Mouse (Mus musculus): ENCODE data around the gene Hp1bp3. TPM values are rescaled to one million over a fixed set of nuclear protein-coding genes. Genes with fewer than 3 reads are reported as not detected.

The Hp1bp3 gene
- polyA plus RNA-seq (2015; fragmentation: Illumina TruSeq; extraction: RNeasy Lipid Tissue Mini Kit (QIAGEN cat#74804); ENCODE audit: insufficient read depth, low read depth, low replicate concordance): 32.4 TPM

GRCm38 (mm10) chr4:138216200-138216890 lies at the start of gene Hp1bp3:
Gene Hp1bp3 (plus strand): TSS chr4:138216296.

GRCm38 (mm10) chr4:138250088-138250960 lies 34.2 kb downstream of the Hp1bp3 start, which contains the start of the genes Sh2d5 and Kif17:
Gene Sh2d5 (plus strand): TSS chr4:138250403.
Gene Kif17 (plus strand): TSS chr4:138250435.

Other genes with a start within 250 kb of the Hp1bp3 start
- gene Eif4g3, start 223.3 kb upstream of the Hp1bp3 start, polyA plus RNA-seq (2015; fragmentation: Illumina TruSeq; extraction: RNeasy Lipid Tissue Mini Kit (QIAGEN cat#74804); ENCODE audit: insufficient read depth, low read depth, low replicate concordance): 17.8 TPM
- 0.52 TPM for gene Sh2d5, start 34.1 kb downstream of the Hp1bp3 start, polyA plus RNA-seq (2015; fragmentation: Illumina TruSeq; extraction: RNeasy Lipid Tissue Mini Kit (QIAGEN cat#74804); ENCODE audit: insufficient read depth, low read depth, low replicate concordance)
- gene Kif17, start 34.1 kb downstream of the Hp1bp3 start, polyA plus RNA-seq (2015; fragmentation: Illumina TruSeq; extraction: RNeasy Lipid Tissue Mini Kit (QIAGEN cat#74804); ENCODE audit: insufficient read depth, low read depth, low replicate concordance): not detected
- 51.1 TPM for gene Ddost, start 88.4 kb downstream of the Hp1bp3 start, polyA plus RNA-seq (2015; fragmentation: Illumina TruSeq; extraction: RNeasy Lipid Tissue Mini Kit (QIAGEN cat#74804); ENCODE audit: insufficient read depth, low read depth, low replicate concordance)
- 26.8 TPM for gene Pink1, start 110.0 kb downstream of the Hp1bp3 start, polyA plus RNA-seq (2015; fragmentation: Illumina TruSeq; extraction: RNeasy Lipid Tissue Mini Kit (QIAGEN cat#74804); ENCODE audit: insufficient read depth, low read depth, low replicate concordance)
- 3.3 TPM for gene Cda, start 151.7 kb downstream of the Hp1bp3 start, polyA plus RNA-seq (2015; fragmentation: Illumina TruSeq; extraction: RNeasy Lipid Tissue Mini Kit (QIAGEN cat#74804); ENCODE audit: insufficient read depth, low read depth, low replicate concordance)
- gene Fam43b, start 180.2 kb downstream of the Hp1bp3 start, polyA plus RNA-seq (2015; fragmentation: Illumina TruSeq; extraction: RNeasy Lipid Tissue Mini Kit (QIAGEN cat#74804); ENCODE audit: insufficient read depth, low read depth, low replicate concordance): not detected
- gene Mul1, start 218.4 kb downstream of the Hp1bp3 start, polyA plus RNA-seq (2015; fragmentation: Illumina TruSeq; extraction: RNeasy Lipid Tissue Mini Kit (QIAGEN cat#74804); ENCODE audit: insufficient read depth, low read depth, low replicate concordance): 4.3 TPM
- gene Camk2n1, start 238.0 kb downstream of the Hp1bp3 start, polyA plus RNA-seq (2015; fragmentation: Illumina TruSeq; extraction: RNeasy Lipid Tissue Mini Kit (QIAGEN cat#74804); ENCODE audit: insufficient read depth, low read depth, low replicate concordance): 11.2 TPM